Mouse (Mus musculus) granulocyte monocyte progenitor cell, adult 5-6 weeks (primary cell): Measurements from ENCODE around the gene Mccc1. TPM values are rescaled to one million over a fixed set of nuclear protein-coding genes. Genes with fewer than 3 reads are reported as not detected.

Source experiments
- ATAC-seq: replicated peaks from 2 replicates; pipeline ENCODE4 v1.8.0; 2016; ENCODE audit warnings: mild to moderate bottlenecking, moderate TSS enrichment, inconsistent platforms; ENCODE audit not compliant: poor library complexity, severe bottlenecking
- total RNA-seq, 2 experiments: library from RNA; stranded (forward) in 1 of 2; stranded (reverse) in 1 of 2; fragments of 200-712, 200-1000 nt in 1 of 2; fragments of >200 nt in 1 of 2; fragmentation: Nextera tagmentation in 1 of 2; gene quantifications; 2 replicates each; pipeline ENCODE4 v1.2.3; 2014 to 2017

Gene Mccc1
- 19.2 and 34.4 TPM in 2 replicates for total RNA-seq (2014; fragmentation: Nextera tagmentation)
- 13.0 and 20.1 TPM in 2 replicates for total RNA-seq (2017)

- ATAC-seq = peak; percentile 100
These were observed at the start of gene Mccc1 for GRCm38 (mm10) chr3:36000275-36001239. Mccc1 (minus strand) TSS chr3:36000678.

- ATAC-seq = no peak
These were observed 48.6 kb upstream of the Mccc1 start for GRCm38 (mm10) chr3:36049106-36049505.

GRCm38 (mm10) chr3:36045086-36045485 is 44.6 kb upstream of the Mccc1 start:
- ATAC-seq = no peak

- no peak for ATAC-seq
These were observed 44.0 kb upstream of the Mccc1 start for GRCm38 (mm10) chr3:36044520-36044919.

- ATAC-seq = no peak
These were observed 31.4 kb upstream of the Mccc1 start for GRCm38 (mm10) chr3:36031740-36032510.

- peak; percentile 35; the same call in 1 of the 2 replicates for ATAC-seq
These were observed 29.5 kb upstream of the Mccc1 start for GRCm38 (mm10) chr3:36029993-36030392.

- no peak for ATAC-seq
These were observed 25.3 kb upstream of the Mccc1 start for GRCm38 (mm10) chr3:36025732-36026131.

GRCm38 (mm10) chr3:36011239-36011638 is 10.8 kb upstream of the Mccc1 start:
- ATAC-seq = no peak

GRCm38 (mm10) chr3:36008411-36009154 is 8.1 kb upstream of the Mccc1 start:
- ATAC-seq = no peak

- ATAC-seq = no peak
These were observed 3.8 kb upstream of the Mccc1 start for GRCm38 (mm10) chr3:36004028-36004895.

- no peak for ATAC-seq
These were observed 5.6 kb downstream of the Mccc1 start for GRCm38 (mm10) chr3:35994552-35995531.

GRCm38 (mm10) chr3:35990715-35991114 is 9.8 kb downstream of the Mccc1 start:
- ATAC-seq = no peak

- no peak for ATAC-seq
These were observed 12.4 kb downstream of the Mccc1 start for GRCm38 (mm10) chr3:35988031-35988430.

- no peak for ATAC-seq
These were observed 14.2 kb downstream of the Mccc1 start for GRCm38 (mm10) chr3:35986266-35986665.

GRCm38 (mm10) chr3:35973551-35973950 is 26.9 kb downstream of the Mccc1 start:
- peak; percentile 80 for ATAC-seq

GRCm38 (mm10) chr3:35972985-35973384 is 27.5 kb downstream of the Mccc1 start:
- ATAC-seq = peak; percentile 80

GRCm38 (mm10) chr3:35971149-35971548 is 29.3 kb downstream of the Mccc1 start:
- ATAC-seq = no peak

- ATAC-seq = no peak
These were observed 30.0 kb downstream of the Mccc1 start for GRCm38 (mm10) chr3:35970441-35970840.
